Mouse (Mus musculus): ENCODE results near the gene Foxp1. TPM values are rescaled to one million over a fixed set of nuclear protein-coding genes. Genes with fewer than 3 reads are reported as not detected.

Gene Foxp1
- polyA plus RNA-seq, 1 experiment from 2014 or later, result 38.0 TPM

- Histone ChIP-seq H3K36me3 (ENCODE audit: insufficient read depth, low read length) (no peaks in the 10 kb centered on the region), H3K9me3 (replicated peaks; ENCODE audit: low read length) (no peaks in the 10 kb centered on the region), H3K9ac (ENCODE audit: low read depth, low read length) (no peak overlapping the region), H3K4me2 (ENCODE audit: low read length) (no peak overlapping the region), H3K4me1 (replicated peaks; ENCODE audit: insufficient read depth, low read length) (peaks cover 9% of the 10 kb centered on the region; the same call in 1 of the 2 replicates), H3K27ac (no peak overlapping the region), H3K27me3 (ENCODE audit: insufficient read depth, low read length) (no peaks in the 10 kb centered on the region), H3K4me3 (replicated peaks; ENCODE audit: low read depth, low read length) (no peak overlapping the region)
- no peak for DNase-seq (ENCODE audit: low spot score)
- no peak for TF ChIP-seq CTCF (IDR thresholded peaks at IDR 0.05; ENCODE audit: low read depth)
- ATAC-seq (replicated peaks; ENCODE audit: low FRiP score, low read depth), result no peak
- 77% methylated on average over 3 of the region's 3 CpGs for WGBS
Observed at GRCm38 (mm10) chr6:99491146-99491545, 31.4 kb downstream of the Foxp1 start.

- H3K36me3 ChIP-seq (ENCODE audit: insufficient read depth, low read length), result no peaks in the 10 kb centered on the region
- no peak overlapping the region for H3K4me3 ChIP-seq (replicated peaks; ENCODE audit: low read depth, low read length)
- no peak for ATAC-seq (replicated peaks; ENCODE audit: low FRiP score, low read depth)
- DNase-seq (ENCODE audit: low spot score), result no peak
- peaks cover 9% of the 10 kb centered on the region for H3K4me1 ChIP-seq (replicated peaks; ENCODE audit: insufficient read depth, low read length)
- no peak overlapping the region for H3K9ac ChIP-seq (ENCODE audit: low read depth, low read length)
- H3K4me2 ChIP-seq (ENCODE audit: low read length), result no peak overlapping the region
- H3K27me3 ChIP-seq (ENCODE audit: insufficient read depth, low read length), result no peaks in the 10 kb centered on the region
- no peaks in the 10 kb centered on the region for H3K9me3 ChIP-seq (replicated peaks; ENCODE audit: low read length)
- H3K27ac ChIP-seq, result no peak overlapping the region
- TF ChIP-seq CTCF (IDR thresholded peaks at IDR 0.05; ENCODE audit: low read depth), result no peak
- 73% methylated on average over 8 of the region's 8 CpGs for WGBS
Observed at GRCm38 (mm10) chr6:99489900-99490648, 32.4 kb downstream of the Foxp1 start.

GRCm38 (mm10) chr6:99489423-99489822 lies 33.1 kb downstream of the Foxp1 start:
- ATAC-seq (replicated peaks; ENCODE audit: low FRiP score, low read depth), result no peak
- H3K4me2 ChIP-seq (ENCODE audit: low read length), result no peak overlapping the region
- H3K4me1 ChIP-seq (replicated peaks; ENCODE audit: insufficient read depth, low read length), result peaks cover 9% of the 10 kb centered on the region
- DNase-seq (ENCODE audit: low spot score), result no peak
- H3K27me3 ChIP-seq (ENCODE audit: insufficient read depth, low read length), result no peaks in the 10 kb centered on the region
- TF ChIP-seq CTCF (IDR thresholded peaks at IDR 0.05; ENCODE audit: low read depth), result no peak
- no peak overlapping the region for H3K27ac ChIP-seq
- no peaks in the 10 kb centered on the region for H3K9me3 ChIP-seq (replicated peaks; ENCODE audit: low read length)
- 53% methylated on average over 10 of the region's 10 CpGs for WGBS
- no peaks in the 10 kb centered on the region for H3K36me3 ChIP-seq (ENCODE audit: insufficient read depth, low read length)
- no peak overlapping the region for H3K4me3 ChIP-seq (replicated peaks; ENCODE audit: low read depth, low read length)
- no peak overlapping the region for H3K9ac ChIP-seq (ENCODE audit: low read depth, low read length)

- peak; percentile 55 for DNase-seq (ENCODE audit: low spot score)
- no peaks in the 10 kb centered on the region for H3K36me3 ChIP-seq (ENCODE audit: insufficient read depth, low read length)
- no peak overlapping the region for H3K9ac ChIP-seq (ENCODE audit: low read depth, low read length)
- no peak overlapping the region for H3K27ac ChIP-seq
- no peak overlapping the region for H3K4me3 ChIP-seq (replicated peaks; ENCODE audit: low read depth, low read length)
- peak; percentile 49 for TF ChIP-seq CTCF (IDR thresholded peaks at IDR 0.05; ENCODE audit: low read depth)
- 0 out of 2 replicates have a peak, but pooled peaks have one; percentile 30 for ATAC-seq (replicated peaks; ENCODE audit: low FRiP score, low read depth)
- H3K4me1 ChIP-seq (replicated peaks; ENCODE audit: insufficient read depth, low read length), result peaks cover 11% of the 10 kb centered on the region
- no peaks in the 10 kb centered on the region for H3K9me3 ChIP-seq (replicated peaks; ENCODE audit: low read length)
- H3K4me2 ChIP-seq (ENCODE audit: low read length), result no peak overlapping the region
- 69% methylated on average over 12 of the region's 12 CpGs for WGBS
- H3K27me3 ChIP-seq (ENCODE audit: insufficient read depth, low read length), result no peaks in the 10 kb centered on the region
Observed at GRCm38 (mm10) chr6:99485884-99486640, 36.5 kb downstream of the Foxp1 start.

GRCm38 (mm10) chr6:99485217-99485883 lies 37.2 kb downstream of the Foxp1 start:
- 12% methylated on average over 20 of the region's 20 CpGs for WGBS
- Histone ChIP-seq H3K9me3 (replicated peaks; ENCODE audit: low read length) (no peaks in the 10 kb centered on the region), H3K9ac (ENCODE audit: low read depth, low read length) (no peak overlapping the region), H3K36me3 (ENCODE audit: insufficient read depth, low read length) (no peaks in the 10 kb centered on the region), H3K27ac (peak overlapping the region; percentile 70), H3K4me2 (ENCODE audit: low read length) (peak overlapping the region; percentile 53), H3K27me3 (ENCODE audit: insufficient read depth, low read length) (no peaks in the 10 kb centered on the region), H3K4me3 (replicated peaks; ENCODE audit: low read depth, low read length) (no peak overlapping the region), H3K4me1 (replicated peaks; ENCODE audit: insufficient read depth, low read length) (peaks cover 7% of the 10 kb centered on the region)
- ATAC-seq (replicated peaks; ENCODE audit: low FRiP score, low read depth) (peak; percentile 82), DNase-seq (ENCODE audit: low spot score) (peak; percentile 97)
- TF ChIP-seq CTCF (IDR thresholded peaks at IDR 0.05; ENCODE audit: low read depth), result no peak

- no peak overlapping the region for H3K4me3 ChIP-seq (replicated peaks; ENCODE audit: low read depth, low read length)
- ATAC-seq (replicated peaks; ENCODE audit: low FRiP score, low read depth), result no peak; the same call in 1 of the 2 replicates
- H3K4me2 ChIP-seq (ENCODE audit: low read length), result peak overlapping the region; percentile 53
- no peaks in the 10 kb centered on the region for H3K27me3 ChIP-seq (ENCODE audit: insufficient read depth, low read length)
- DNase-seq (ENCODE audit: low spot score), result no peak
- no peak for TF ChIP-seq CTCF (IDR thresholded peaks at IDR 0.05; ENCODE audit: low read depth)
- H3K9me3 ChIP-seq (replicated peaks; ENCODE audit: low read length), result no peaks in the 10 kb centered on the region
- no peaks in the 10 kb centered on the region for H3K36me3 ChIP-seq (ENCODE audit: insufficient read depth, low read length)
- no peak overlapping the region for H3K9ac ChIP-seq (ENCODE audit: low read depth, low read length)
- H3K27ac ChIP-seq, result peak overlapping the region; percentile 70
- 10% methylated on average over 8 of the region's 8 CpGs for WGBS
- H3K4me1 ChIP-seq (replicated peaks; ENCODE audit: insufficient read depth, low read length), result peaks cover 5% of the 10 kb centered on the region; the same call in 1 of the 2 replicates
Observed at GRCm38 (mm10) chr6:99484884-99485216, 37.7 kb downstream of the Foxp1 start.
